Mouse (Mus musculus): ENCODE results near the gene Ddah1. TPM values are rescaled to one million over a fixed set of nuclear protein-coding genes. Genes with fewer than 3 reads are reported as not detected.

The Ddah1 gene
- polyA plus RNA-seq, 1 experiment from 2014 or later = 28.0 TPM

- H3K4me2 ChIP-seq (ENCODE audit: low read depth, low read length) = no peak overlapping the region; the same call in 1 of the 2 replicates
- H3K9me3 ChIP-seq (replicated peaks; ENCODE audit: control insufficient read depth, low read length) = no peaks in the 10 kb centered on the region
- no peak for ATAC-seq (replicated peaks; ENCODE audit: insufficient number of reproducible peaks, low FRiP score, low TSS enrichment, low read depth)
- H3K9ac ChIP-seq (replicated peaks; ENCODE audit: low read length) = no peak overlapping the region
- no peaks in the 10 kb centered on the region for H3K36me3 ChIP-seq (replicated peaks; ENCODE audit: control insufficient read depth, insufficient read depth, low read depth, low read length)
- H3K27ac ChIP-seq (replicated peaks; ENCODE audit: low read depth, low read length) = no peak overlapping the region
- no peak overlapping the region for H3K4me3 ChIP-seq (ENCODE audit: low read depth, low read length)
- H3K27me3 ChIP-seq (ENCODE audit: control insufficient read depth, insufficient read depth, low read length) = peaks cover 2% of the 10 kb centered on the region; the same call in 1 of the 2 replicates
- WGBS = 39% methylated on average over 4 of the region's 4 CpGs
- no peaks in the 10 kb centered on the region for H3K4me1 ChIP-seq (ENCODE audit: control insufficient read depth, insufficient read depth, low read length)
- DNase-seq (ENCODE audit: low spot score) = no peak
Observed at GRCm38 (mm10) chr3:145757844-145758243, 631 bp upstream of the Ddah1 start.

- peak overlapping the region; percentile 80 for H3K9ac ChIP-seq (replicated peaks; ENCODE audit: low read length)
- 13% methylated on average over 14 of the region's 14 CpGs for WGBS
- peak overlapping the region; percentile 58 for H3K4me3 ChIP-seq (ENCODE audit: low read depth, low read length)
- peaks cover 2% of the 10 kb centered on the region; the same call in 1 of the 2 replicates for H3K27me3 ChIP-seq (ENCODE audit: control insufficient read depth, insufficient read depth, low read length)
- no peak overlapping the region for H3K27ac ChIP-seq (replicated peaks; ENCODE audit: low read depth, low read length)
- H3K4me1 ChIP-seq (ENCODE audit: control insufficient read depth, insufficient read depth, low read length) = no peaks in the 10 kb centered on the region
- no peaks in the 10 kb centered on the region for H3K9me3 ChIP-seq (replicated peaks; ENCODE audit: control insufficient read depth, low read length)
- DNase-seq (ENCODE audit: low spot score) (no peak), ATAC-seq (replicated peaks; ENCODE audit: insufficient number of reproducible peaks, low FRiP score, low TSS enrichment, low read depth) (0 out of 2 replicates have a peak, but pooled peaks have one; percentile 27)
- H3K4me2 ChIP-seq (ENCODE audit: low read depth, low read length) = peak overlapping the region; percentile 100
- H3K36me3 ChIP-seq (replicated peaks; ENCODE audit: control insufficient read depth, insufficient read depth, low read depth, low read length) = no peaks in the 10 kb centered on the region
Observed at GRCm38 (mm10) chr3:145759379-145760209, 1.1 kb downstream of the Ddah1 start.

- Histone ChIP-seq H3K4me3 (ENCODE audit: low read depth, low read length) (no peak overlapping the region), H3K9ac (replicated peaks; ENCODE audit: low read length) (no peak overlapping the region), H3K36me3 (replicated peaks; ENCODE audit: control insufficient read depth, insufficient read depth, low read depth, low read length) (no peaks in the 10 kb centered on the region), H3K9me3 (replicated peaks; ENCODE audit: control insufficient read depth, low read length) (no peaks in the 10 kb centered on the region), H3K27me3 (ENCODE audit: control insufficient read depth, insufficient read depth, low read length) (peaks cover 2% of the 10 kb centered on the region; the same call in 1 of the 2 replicates), H3K4me2 (ENCODE audit: low read depth, low read length) (no peak overlapping the region), H3K27ac (replicated peaks; ENCODE audit: low read depth, low read length) (no peak overlapping the region), H3K4me1 (ENCODE audit: control insufficient read depth, insufficient read depth, low read length) (no peaks in the 10 kb centered on the region)
- DNase-seq (ENCODE audit: low spot score) = no peak
- WGBS = 87% methylated on average over 3 of the region's 3 CpGs
- ATAC-seq (replicated peaks; ENCODE audit: insufficient number of reproducible peaks, low FRiP score, low TSS enrichment, low read depth) = no peak
Observed at GRCm38 (mm10) chr3:145760547-145760946, 2.1 kb downstream of the Ddah1 start.

- Histone ChIP-seq H3K4me3 (ENCODE audit: low read depth, low read length) (no peak overlapping the region), H3K9me3 (replicated peaks; ENCODE audit: control insufficient read depth, low read length) (no peaks in the 10 kb centered on the region), H3K27ac (replicated peaks; ENCODE audit: low read depth, low read length) (no peak overlapping the region), H3K9ac (replicated peaks; ENCODE audit: low read length) (no peak overlapping the region), H3K4me2 (ENCODE audit: low read depth, low read length) (no peak overlapping the region), H3K27me3 (ENCODE audit: control insufficient read depth, insufficient read depth, low read length) (peaks cover 2% of the 10 kb centered on the region; the same call in 1 of the 2 replicates), H3K36me3 (replicated peaks; ENCODE audit: control insufficient read depth, insufficient read depth, low read depth, low read length) (no peaks in the 10 kb centered on the region), H3K4me1 (ENCODE audit: control insufficient read depth, insufficient read depth, low read length) (no peaks in the 10 kb centered on the region)
- ATAC-seq (replicated peaks; ENCODE audit: insufficient number of reproducible peaks, low FRiP score, low TSS enrichment, low read depth) = no peak
- 79% methylated on average over 3 of the region's 3 CpGs for WGBS
- DNase-seq (ENCODE audit: low spot score) = no peak
Observed at GRCm38 (mm10) chr3:145761501-145762170, 3.2 kb downstream of the Ddah1 start.

- Histone ChIP-seq H3K27ac (replicated peaks; ENCODE audit: low read depth, low read length) (no peak overlapping the region), H3K36me3 (replicated peaks; ENCODE audit: control insufficient read depth, insufficient read depth, low read depth, low read length) (no peaks in the 10 kb centered on the region), H3K9ac (replicated peaks; ENCODE audit: low read length) (no peak overlapping the region), H3K9me3 (replicated peaks; ENCODE audit: control insufficient read depth, low read length) (no peaks in the 10 kb centered on the region), H3K4me3 (ENCODE audit: low read depth, low read length) (no peak overlapping the region), H3K27me3 (ENCODE audit: control insufficient read depth, insufficient read depth, low read length) (no peaks in the 10 kb centered on the region; the same call in 1 of the 2 replicates), H3K4me2 (ENCODE audit: low read depth, low read length) (no peak overlapping the region), H3K4me1 (ENCODE audit: control insufficient read depth, insufficient read depth, low read length) (no peaks in the 10 kb centered on the region)
- DNase-seq (ENCODE audit: low spot score) (no peak), ATAC-seq (replicated peaks; ENCODE audit: insufficient number of reproducible peaks, low FRiP score, low TSS enrichment, low read depth) (no peak)
- 87% methylated on average over 4 of the region's 4 CpGs for WGBS
Observed at GRCm38 (mm10) chr3:145762957-145763641, 4.6 kb downstream of the Ddah1 start.

GRCm38 (mm10) chr3:145763642-145763972 lies 5.1 kb downstream of the Ddah1 start:
- no peak overlapping the region for H3K4me3 ChIP-seq (ENCODE audit: low read depth, low read length)
- H3K4me1 ChIP-seq (ENCODE audit: control insufficient read depth, insufficient read depth, low read length) = no peaks in the 10 kb centered on the region
- ATAC-seq (replicated peaks; ENCODE audit: insufficient number of reproducible peaks, low FRiP score, low TSS enrichment, low read depth) (no peak), DNase-seq (ENCODE audit: low spot score) (no peak)
- H3K9ac ChIP-seq (replicated peaks; ENCODE audit: low read length) = no peak overlapping the region
- no peak overlapping the region for H3K4me2 ChIP-seq (ENCODE audit: low read depth, low read length)
- H3K36me3 ChIP-seq (replicated peaks; ENCODE audit: control insufficient read depth, insufficient read depth, low read depth, low read length) = no peaks in the 10 kb centered on the region
- no peaks in the 10 kb centered on the region; the same call in 1 of the 2 replicates for H3K27me3 ChIP-seq (ENCODE audit: control insufficient read depth, insufficient read depth, low read length)
- H3K9me3 ChIP-seq (replicated peaks; ENCODE audit: control insufficient read depth, low read length) = no peaks in the 10 kb centered on the region
- 93% methylated on average over 3 of the region's 3 CpGs for WGBS
- no peak overlapping the region for H3K27ac ChIP-seq (replicated peaks; ENCODE audit: low read depth, low read length)

GRCm38 (mm10) chr3:145764416-145764815 lies 5.9 kb downstream of the Ddah1 start:
- H3K4me1 ChIP-seq (ENCODE audit: control insufficient read depth, insufficient read depth, low read length) = no peaks in the 10 kb centered on the region
- no peak for DNase-seq (ENCODE audit: low spot score)
- ATAC-seq (replicated peaks; ENCODE audit: insufficient number of reproducible peaks, low FRiP score, low TSS enrichment, low read depth) = no peak
- H3K9me3 ChIP-seq (replicated peaks; ENCODE audit: control insufficient read depth, low read length) = no peaks in the 10 kb centered on the region
- H3K4me2 ChIP-seq (ENCODE audit: low read depth, low read length) = no peak overlapping the region
- H3K9ac ChIP-seq (replicated peaks; ENCODE audit: low read length) = no peak overlapping the region
- H3K4me3 ChIP-seq (ENCODE audit: low read depth, low read length) = no peak overlapping the region
- H3K27me3 ChIP-seq (ENCODE audit: control insufficient read depth, insufficient read depth, low read length) = no peaks in the 10 kb centered on the region
- no peak overlapping the region for H3K27ac ChIP-seq (replicated peaks; ENCODE audit: low read depth, low read length)
- 84% methylated on average over 2 of the region's 2 CpGs for WGBS
- no peaks in the 10 kb centered on the region for H3K36me3 ChIP-seq (replicated peaks; ENCODE audit: control insufficient read depth, insufficient read depth, low read depth, low read length)
